Mouse (Mus musculus): Measurements from ENCODE around the gene Shb.

- TF ChIP-seq CTCF (IDR thresholded peaks at IDR 0.05; ENCODE audit: insufficient read depth, low read length): no peak
- TF ChIP-seq POLR2A (IDR thresholded peaks at IDR 0.05; ENCODE audit: borderline replicate concordance, extremely low read depth, low read depth, low read length): no peak
Observed at GRCm38 (mm10) chr4:45498345-45498744, 33.9 kb downstream of the Shb start.

Data from lung, adult 2 months (tissue).